Mouse (Mus musculus) splenic B cell, adult 2 months (primary cell): ENCODE results near the gene Gpr137c.

ENCODE experiments used
- DNase-seq: peaks from one replicate; pipeline ENCODE4 v3.0.0-alpha.2; 2011; ENCODE audit warnings: low read depth, low spot score
- H3K27me3 ChIP-seq: 2 replicates; pipeline ENCODE4 v1.6.1; 2012; ENCODE audit warnings: mild to moderate bottlenecking, low read length, moderate library complexity, mixed read lengths; ENCODE audit not compliant: control insufficient read depth, poor library complexity, insufficient read depth, severe bottlenecking
- H3K36me3 ChIP-seq: 2 replicates; pipeline ENCODE4 v1.6.1; 2012; ENCODE audit warnings: mild to moderate bottlenecking, low read length, moderate library complexity, mixed read lengths; ENCODE audit not compliant: control insufficient read depth, poor library complexity, insufficient read depth, severe bottlenecking

Gene Gpr137c

DNA sequence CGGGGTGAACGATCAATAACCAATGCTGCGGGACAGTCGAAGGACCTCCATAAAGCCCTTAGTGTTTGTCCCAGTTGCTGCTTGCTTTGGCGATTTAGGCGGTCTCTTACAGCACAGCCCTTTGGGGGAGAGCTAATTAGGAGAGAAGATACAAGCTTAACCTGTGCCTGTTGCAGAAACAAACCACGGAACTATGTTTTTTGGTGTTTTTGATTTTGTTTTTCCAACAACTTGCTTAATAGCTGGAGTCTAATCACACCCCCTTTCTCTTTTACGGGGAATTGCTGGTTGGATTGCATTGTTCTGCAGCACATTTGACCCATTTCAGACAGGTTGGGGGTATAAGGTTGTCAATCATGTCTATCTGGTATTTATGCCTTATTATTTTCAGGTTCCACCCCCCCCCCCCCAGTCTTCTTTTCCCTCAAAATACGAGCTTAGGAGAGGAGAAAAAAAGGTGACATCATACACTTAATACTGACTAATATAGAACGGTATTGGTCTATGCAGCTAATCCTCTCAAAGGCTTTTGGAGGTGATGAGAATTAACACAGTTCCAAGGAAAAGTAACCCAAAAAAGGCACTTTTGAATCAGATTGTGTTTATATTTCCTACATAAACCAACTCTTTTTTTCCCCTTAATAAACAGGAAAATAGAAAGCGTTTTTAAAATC, 1.6 kb downstream of the Gpr137c start:
- Histone ChIP-seq H3K27me3 (no peaks in the 10 kb centered on the region), H3K36me3 (no peaks in the 10 kb centered on the region)
- DNase-seq, result no peak

GRCm38 (mm10) chr14:45239042-45239441, 19.5 kb downstream of the Gpr137c start:
- no peaks in the 10 kb centered on the region for H3K36me3 ChIP-seq
- no peak for DNase-seq
- no peaks in the 10 kb centered on the region for H3K27me3 ChIP-seq

DNA sequence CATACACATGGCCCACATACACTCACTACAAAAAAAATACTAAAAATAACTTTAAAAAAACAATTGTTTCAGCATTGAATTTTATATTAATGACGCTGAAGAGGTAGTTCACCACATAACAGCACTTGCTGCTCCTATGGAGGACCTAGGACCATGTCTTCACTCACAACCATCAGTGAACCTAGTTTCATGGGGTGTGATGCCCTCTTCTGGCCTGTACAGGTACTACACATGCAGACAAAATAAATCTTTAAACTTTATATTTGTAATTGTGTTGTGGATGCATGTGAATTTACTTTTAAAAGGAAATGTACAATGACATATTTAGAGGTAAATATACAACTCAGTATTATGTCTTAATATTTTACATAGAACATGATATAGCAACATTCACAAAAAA, 22.1 kb downstream of the Gpr137c start:
- H3K27me3 ChIP-seq, result no peaks in the 10 kb centered on the region
- DNase-seq, result peak; percentile 63
- no peaks in the 10 kb centered on the region for H3K36me3 ChIP-seq

- no peaks in the 10 kb centered on the region for H3K27me3 ChIP-seq
- H3K36me3 ChIP-seq, result no peaks in the 10 kb centered on the region
- DNase-seq, result no peak
These were observed 32.1 kb downstream of the Gpr137c start for GRCm38 (mm10) chr14:45251548-45252076.

- no peaks in the 10 kb centered on the region for H3K36me3 ChIP-seq
- DNase-seq, result no peak
- H3K27me3 ChIP-seq, result no peaks in the 10 kb centered on the region
These were observed 44.5 kb downstream of the Gpr137c start for GRCm38 (mm10) chr14:45263831-45264592.

DNA sequence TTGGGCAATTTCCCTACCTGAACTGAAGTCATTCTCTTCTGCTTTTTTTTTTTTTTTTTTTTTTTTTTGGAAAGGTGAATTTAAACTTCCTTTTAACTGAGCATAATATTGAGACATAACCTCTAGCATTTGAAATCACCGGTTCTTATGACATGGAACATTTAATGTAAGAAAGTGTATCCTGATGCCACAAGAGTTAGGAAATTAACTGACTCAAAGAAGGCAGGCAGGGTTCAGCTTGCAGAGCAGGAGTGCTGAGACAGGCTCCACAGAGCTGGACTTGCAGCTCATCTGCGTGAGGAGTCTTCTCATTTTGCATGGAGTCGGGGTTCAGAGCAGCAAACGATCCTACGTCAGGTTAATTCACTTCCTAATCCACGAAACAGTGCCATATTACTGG, 56.3 kb downstream of the Gpr137c start:
- no peak for DNase-seq
- no peaks in the 10 kb centered on the region for H3K27me3 ChIP-seq
- no peaks in the 10 kb centered on the region for H3K36me3 ChIP-seq

DNA sequence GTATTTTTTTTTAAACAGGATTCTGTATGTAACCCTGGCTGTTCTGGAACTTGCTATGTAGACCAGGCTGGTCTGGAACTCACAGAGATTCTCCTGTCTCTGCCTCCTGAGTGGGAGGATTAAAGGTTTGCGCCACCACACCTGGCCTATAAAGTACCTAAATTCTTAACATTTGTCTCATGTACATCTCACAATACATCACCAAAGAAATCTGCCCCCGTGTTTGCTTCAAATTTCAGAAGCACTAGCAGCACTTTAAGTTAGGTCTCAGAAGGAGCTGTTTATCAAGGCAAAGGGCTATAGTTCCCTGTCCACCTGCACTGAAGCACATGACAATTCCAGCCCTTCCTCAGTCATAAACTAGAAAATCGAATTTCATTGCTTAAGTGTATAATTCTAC, 62.5 kb downstream of the Gpr137c start:
- no peaks in the 10 kb centered on the region for H3K27me3 ChIP-seq
- no peak for DNase-seq
- no peaks in the 10 kb centered on the region for H3K36me3 ChIP-seq

DNA sequence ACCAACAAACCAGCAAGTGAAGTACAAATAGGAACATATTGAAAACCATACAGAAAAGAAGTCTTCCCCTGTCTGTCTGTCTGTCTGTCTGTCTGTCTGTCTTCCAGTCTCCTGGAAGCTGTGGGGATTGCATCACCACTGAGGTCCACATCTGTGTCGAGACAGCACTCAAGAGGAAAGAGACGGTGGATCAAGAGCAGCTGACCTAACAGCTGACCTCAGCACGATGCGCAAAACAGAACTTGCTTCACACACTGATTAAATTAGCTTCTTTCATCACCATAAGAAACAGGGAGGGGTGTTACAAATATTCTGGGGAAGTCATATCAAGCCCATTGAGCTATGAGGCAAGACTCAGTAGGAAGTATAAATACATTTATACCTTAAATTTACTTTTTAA, 72.1 kb downstream of the Gpr137c start:
- DNase-seq, result no peak
- Histone ChIP-seq H3K36me3 (peaks cover 4% of the 10 kb centered on the region; the same call in 1 of the 2 replicates), H3K27me3 (no peaks in the 10 kb centered on the region)

DNA sequence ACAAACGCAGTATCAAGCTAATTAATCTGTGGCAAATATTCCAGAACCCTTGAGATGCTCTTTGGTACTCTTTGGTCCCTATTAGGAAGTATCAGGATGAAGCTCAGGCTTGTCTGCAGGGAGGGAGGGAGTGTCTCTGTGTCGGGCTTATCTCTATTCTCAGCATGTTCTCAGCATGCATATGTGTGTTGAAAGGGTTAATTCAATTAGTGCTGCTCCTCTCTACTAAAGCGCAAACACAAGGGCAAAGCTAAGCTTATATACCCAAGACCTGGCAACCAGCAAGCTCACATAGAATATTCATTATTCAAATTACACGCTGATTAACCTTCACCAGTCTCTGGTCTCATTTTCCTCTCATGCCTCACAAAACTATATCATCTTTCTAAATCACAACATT, 84.4 kb downstream of the Gpr137c start:
- no peak for DNase-seq
- Histone ChIP-seq H3K27me3 (no peaks in the 10 kb centered on the region), H3K36me3 (peaks cover 1% of the 10 kb centered on the region; the same call in 1 of the 2 replicates)

DNA sequence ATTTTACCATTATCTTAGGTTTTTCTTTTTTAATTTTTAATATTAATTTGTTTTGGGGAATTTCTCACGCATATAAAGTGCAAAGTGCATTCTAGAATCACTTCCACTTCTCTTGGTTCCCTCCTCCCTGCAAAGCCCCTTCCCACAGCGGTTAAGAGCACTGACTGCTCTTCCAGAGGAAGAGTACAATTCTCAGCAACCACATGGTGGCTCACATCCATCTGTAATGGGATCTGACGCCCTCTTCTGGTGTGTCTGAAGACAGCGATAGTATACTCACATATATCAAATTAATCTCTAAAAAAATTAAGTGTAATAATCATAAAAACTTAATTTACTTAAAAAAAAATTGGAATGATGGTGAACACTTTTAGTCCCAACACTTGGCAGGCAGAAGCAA, 84.9 kb downstream of the Gpr137c start:
- no peak for DNase-seq
- no peaks in the 10 kb centered on the region for H3K27me3 ChIP-seq
- H3K36me3 ChIP-seq, result peaks cover 1% of the 10 kb centered on the region; the same call in 1 of the 2 replicates

- no peaks in the 10 kb centered on the region for H3K27me3 ChIP-seq
- no peak for DNase-seq
- peaks cover 1% of the 10 kb centered on the region; the same call in 1 of the 2 replicates for H3K36me3 ChIP-seq
These were observed 86.3 kb downstream of the Gpr137c start for GRCm38 (mm10) chr14:45305852-45306251.

GRCm38 (mm10) chr14:45307630-45308328, 88.3 kb downstream of the Gpr137c start:
- Histone ChIP-seq H3K27me3 (no peaks in the 10 kb centered on the region), H3K36me3 (peaks cover 1% of the 10 kb centered on the region; the same call in 1 of the 2 replicates)
- no peak for DNase-seq

DNA sequence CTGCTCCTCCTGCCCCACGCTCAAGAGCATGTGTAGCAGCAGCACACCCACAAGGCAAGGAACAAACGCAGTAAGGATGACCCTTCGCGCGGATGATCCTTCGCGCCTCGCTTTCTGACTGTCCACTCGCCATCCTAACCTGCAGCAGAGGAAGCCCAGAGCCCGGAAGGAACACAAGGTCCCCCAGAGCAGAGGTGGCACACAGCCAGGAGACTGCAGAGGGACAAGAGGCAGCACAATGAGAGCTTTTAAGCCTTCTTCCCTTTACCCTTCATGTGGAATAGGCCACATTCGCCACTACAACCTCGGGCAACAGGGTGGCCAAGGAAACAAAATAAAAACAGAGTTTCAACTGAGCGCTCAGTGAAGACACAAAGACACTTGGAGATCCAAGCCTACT, 90.1 kb downstream of the Gpr137c start:
- Histone ChIP-seq H3K36me3 (no peaks in the 10 kb centered on the region), H3K27me3 (no peaks in the 10 kb centered on the region)
- DNase-seq, result no peak

DNA sequence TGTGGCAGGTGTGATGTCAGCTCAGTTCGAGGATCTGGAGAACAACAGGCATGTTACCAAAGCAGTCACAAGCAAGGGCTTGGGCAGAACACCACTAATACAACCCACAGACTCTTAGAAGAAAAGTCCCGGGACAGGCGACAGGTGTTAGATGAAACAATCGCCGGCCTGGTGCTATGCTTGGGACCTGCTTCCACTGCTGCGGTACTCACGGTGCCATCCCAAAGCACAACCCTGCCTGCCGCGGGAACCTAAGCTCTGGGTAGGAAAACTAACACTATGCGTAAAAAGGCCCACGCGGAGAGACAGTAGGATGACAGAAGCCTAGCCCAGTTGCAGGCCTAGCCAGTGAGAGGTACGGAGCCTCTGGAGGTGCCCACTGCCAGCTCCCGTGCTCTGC, 90.6 kb downstream of the Gpr137c start:
- DNase-seq, result no peak
- no peaks in the 10 kb centered on the region for H3K27me3 ChIP-seq
- H3K36me3 ChIP-seq, result no peaks in the 10 kb centered on the region

- Histone ChIP-seq H3K27me3 (no peaks in the 10 kb centered on the region), H3K36me3 (no peaks in the 10 kb centered on the region)
- DNase-seq, result no peak
These were observed 97.4 kb downstream of the Gpr137c start for GRCm38 (mm10) chr14:45316927-45317326.
